Mouse (Mus musculus) embryo, embryonic 10.5 days (tissue): ENCODE measurements at regions not wholly inside any gene's neighbourhood (a gene's known extent, or its start where the extent isn't known, plus 50 kb on each side); places are given as distances from the start of the nearest gene placed in this dataset.
A peak's percentile ranks its signal among the peaks of the same experiment; 100 is the strongest.

ENCODE experiments used
- DNase-seq: peaks from one replicate; pipeline ENCODE4 v3.0.0-alpha.2; 2015; ENCODE audit warnings: low spot score

GRCm38 (mm10) chrX:91059251-91059650 is 167.3 kb downstream of the Gm44 start:
- peak; percentile 0 for DNase-seq

DNA sequence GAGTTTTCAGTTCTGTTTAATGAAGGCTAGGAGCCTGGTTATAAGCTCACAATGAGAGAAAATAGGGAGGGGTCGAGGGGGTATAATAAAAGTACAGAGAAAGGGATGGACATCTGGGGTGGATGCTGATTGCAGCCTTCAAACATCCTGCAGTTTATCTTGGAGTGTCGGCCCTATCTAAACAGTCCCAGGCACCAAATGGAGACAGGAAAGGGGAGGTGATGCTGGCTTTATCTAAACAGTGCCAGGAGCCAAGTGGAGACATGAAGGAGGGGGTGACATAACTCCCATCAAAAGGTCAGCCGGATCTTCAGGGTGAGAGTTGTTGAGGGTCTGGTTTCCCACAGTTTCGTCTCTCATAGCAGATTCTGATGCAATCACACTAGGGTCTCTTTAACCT is 193.2 kb downstream of the Gm44 start:
- peak; percentile 6 for DNase-seq
